ENCODE assay signal across 16 mouse cellular contexts in genomic region chr4:98620986-98621784, GRCm38 (mm10).
A peak's percentile ranks its signal among the peaks of the same experiment; 100 is the strongest.
DNase-seq lines count a peak whose midpoint lies in the region; ATAC-seq and TF ChIP-seq lines count a peak whose summit lies in the region.
"Had no signal": no experiment of that assay in that cellular context is flagged by ENCODE, and none has a peak within 500 bp of the region (broad histone marks: within the 10 kb centered on the region; RNA-seq: fewer than 3 reads in every experiment).

No protein-coding gene starts in this region.

- no peak for TF ChIP-seq POLR2A in thymus, adult 2 months (IDR thresholded peaks at IDR 0.05; ENCODE audit: control insufficient read depth, extremely low read depth, insufficient read depth, low read length, poor library complexity)

- no peaks in the 10 kb centered on the region for H3K36me3 ChIP-seq in heart, embryonic 10.5 days
- no peaks in the 10 kb centered on the region for H3K36me3 ChIP-seq in thymus, adult 2 months (ENCODE audit: control insufficient read depth, insufficient read depth, low read length)
- no peaks in the 10 kb centered on the region for H3K36me3 ChIP-seq in midbrain, embryonic 14.5 days (ENCODE audit: control insufficient read depth, insufficient read depth, low read length)

- H3K9ac ChIP-seq in midbrain, embryonic 14.5 days (replicated peaks; ENCODE audit: low read length): no peak overlapping the region
- H3K9ac ChIP-seq: lung, embryonic 14.5 days had no signal

- H3K27ac ChIP-seq in heart, embryonic 10.5 days: no peak overlapping the region
- peak overlapping the region; percentile 80 for H3K27ac ChIP-seq in thymus, adult 2 months (ENCODE audit: control insufficient read depth, insufficient read depth, low read length)
- no peak overlapping the region for H3K27ac ChIP-seq in midbrain, embryonic 14.5 days (replicated peaks; ENCODE audit: low read depth, low read length)
- H3K27ac ChIP-seq: heart, adult 2 months; macrophage had no signal

- peaks cover 10% of the 10 kb centered on the region for H3K4me1 ChIP-seq in heart, embryonic 10.5 days
- H3K4me1 ChIP-seq in thymus, adult 2 months (replicated peaks; ENCODE audit: control insufficient read depth, insufficient read depth, low read length): peaks cover 31% of the 10 kb centered on the region
- peaks cover 7% of the 10 kb centered on the region; the same call in 1 of the 2 replicates for H3K4me1 ChIP-seq in midbrain, embryonic 14.5 days (ENCODE audit: control insufficient read depth, insufficient read depth, low read length)

- peak; percentile 12 to 15 for DNase-seq in heart, adult 18-20 months
- DNase-seq in heart, embryonic 10.5 days (ENCODE audit: low spot score): no peak
- no peak for DNase-seq in thymus, adult 2 months
- DNase-seq in thymus, postnatal 0 days (ENCODE audit: low spot score): no peak
- peak; percentile 15 for DNase-seq in midbrain, embryonic 14.5 days
- DNase-seq in thymus, postnatal 25 days: peak; percentile 27
- DNase-seq: adrenal gland, adult 8-10 months; cerebellum, adult 9-11 months; kidney, adult 8-10 months; layer of hippocampus, postnatal 36 days; left cerebral cortex, postnatal 4 days; lung, embryonic 14.5 days had no signal

- WGBS in heart, embryonic 10.5 days: 82% methylated on average over 9 of the region's 9 CpGs
- WGBS in thymus, adult 2 months: 39% methylated on average over 9 of the region's 9 CpGs
- 65% methylated on average over 9 of the region's 9 CpGs for WGBS in midbrain, embryonic 14.5 days

- ATAC-seq in midbrain, embryonic 14.5 days (ENCODE audit: low FRiP score, low TSS enrichment): no peak
- no peak for ATAC-seq in megakaryocyte-erythroid progenitor cell, adult 5-6 weeks (replicated peaks; ENCODE audit: low FRiP score, low TSS enrichment, poor library complexity, severe bottlenecking)

- H3K9me3 ChIP-seq in heart, embryonic 10.5 days: no peaks in the 10 kb centered on the region
- H3K9me3 ChIP-seq in midbrain, embryonic 14.5 days (ENCODE audit: control insufficient read depth, low read length): no peaks in the 10 kb centered on the region

- H3K27me3 ChIP-seq in heart, embryonic 10.5 days (ENCODE audit: insufficient read depth, poor library complexity, severe bottlenecking): no peaks in the 10 kb centered on the region
- H3K27me3 ChIP-seq in thymus, adult 2 months (ENCODE audit: control insufficient read depth, insufficient read depth, low read length): no peaks in the 10 kb centered on the region
- no peaks in the 10 kb centered on the region for H3K27me3 ChIP-seq in midbrain, embryonic 14.5 days (ENCODE audit: control insufficient read depth, insufficient read depth, low read length)

- H3K4me3 ChIP-seq in heart, embryonic 10.5 days: no peak overlapping the region
- no peak overlapping the region for H3K4me3 ChIP-seq in thymus, adult 2 months (ENCODE audit: control insufficient read depth, insufficient read depth, low read length)
- H3K4me3 ChIP-seq in midbrain, embryonic 14.5 days (replicated peaks; ENCODE audit: low read depth, low read length): no peak overlapping the region
- H3K4me3 ChIP-seq: heart, adult 2 months had no signal

- no peak for TF ChIP-seq CTCF in thymus, adult 2 months (IDR thresholded peaks at IDR 0.05; ENCODE audit: borderline replicate concordance, control insufficient read depth, extremely low read depth, insufficient read depth, low read length, poor library complexity)

- H3K4me2 ChIP-seq in midbrain, embryonic 14.5 days (ENCODE audit: low read length): no peak overlapping the region
- H3K4me2 ChIP-seq: liver, embryonic 11.5 days; lung, embryonic 14.5 days had no signal

Comparison
In these comparisons a context has a peak if more than half of its experiments do, and no peak if none do; other contexts are left out.
1. DNase-seq: peak in heart, adult 18-20 months (2 of 2), midbrain, embryonic 14.5 days (single experiment) and thymus, postnatal 25 days (single experiment); none in heart, embryonic 10.5 days (single experiment), thymus, adult 2 months (single experiment) and thymus, postnatal 0 days (single experiment).